Mouse (Mus musculus): ENCODE measurements at regions not wholly inside any gene's neighbourhood (a gene's known extent, or its start where the extent isn't known, plus 50 kb on each side); places are given as distances from the start of the nearest gene placed in this dataset.
A peak's percentile ranks its signal among the peaks of the same experiment; 100 is the strongest.

- peak; percentile 4 for DNase-seq
Observed at GRCm38 (mm10) chr1:17838408-17839022, 307.2 kb downstream of the Crisp4 start.

- DNase-seq = no peak
Observed at GRCm38 (mm10) chr1:17825860-17826259, 319.8 kb downstream of the Crisp4 start.
